Mouse (Mus musculus): ENCODE results near the gene Pyy. TPM values are rescaled to one million over a fixed set of nuclear protein-coding genes. Genes with fewer than 3 reads are reported as not detected.
A peak's percentile ranks its signal among the peaks of the same experiment; 100 is the strongest.

Gene Pyy
- total and polyA plus RNA-seq, 3 experiments = not detected

- peaks cover 85% of the 10 kb centered on the region for H3K27me3 ChIP-seq (replicated peaks)
- dilution Hi-C loops (cut with MboI; ENCODE audit: extremely low pct_ligation_motif_present, extremely low pct_unique_long_range_greater_than_20kb, low sequenced_read_pairs) = no loop called here
- peak within 1 kb of the TSS; percentile 30 for H3K9ac ChIP-seq (ENCODE audit: insufficient read depth, low read depth)
- H3K27ac ChIP-seq (ENCODE audit: insufficient read depth, low read depth) = no peak within 1 kb of the TSS
- H3K36me3 ChIP-seq (replicated peaks in 1 of 2; ENCODE audit: control insufficient read depth in 1 of 2, insufficient read depth in 1 of 2, low read length in 1 of 2) = no peaks in the 10 kb centered on the region
- peak within 1 kb of the TSS; percentile 98 for H3K4me2 ChIP-seq (ENCODE audit: insufficient read depth, low read depth, poor library complexity, severe bottlenecking)
- H3K79me2 ChIP-seq (replicated peaks; ENCODE audit: control insufficient read depth, extremely low read depth, insufficient read depth, poor library complexity, severe bottlenecking) = no peaks in the 10 kb centered on the region
- peak within 1 kb of the TSS; percentile 36 to 69 (median 63) for H3K4me3 ChIP-seq (replicated peaks in 1 of 3; ENCODE audit: low read depth in 2 of 3, low read length in 2 of 3, poor library complexity in 1 of 3)
- TF ChIP-seq RCOR1 (conservative IDR thresholded peaks at IDR 0.05; ENCODE audit: low read depth, low read length) (0 out of 2 replicates have a peak, but pooled peaks have one; percentile 56), UBTF (IDR thresholded peaks at IDR 0.05; ENCODE audit: low read depth, low read length) (no peak), NELFE (IDR thresholded peaks at IDR 0.05; ENCODE audit: low read depth, low read length) (0 out of 2 replicates have a peak, but pooled peaks have one; percentile 23), PAX5 (IDR thresholded peaks at IDR 0.05; ENCODE audit: low read length) (no peak), NRF1 (IDR thresholded peaks at IDR 0.05; ENCODE audit: low read depth, low read length) (peak; percentile 19; the same call in 1 of the 2 replicates), CHD1 (IDR thresholded peaks at IDR 0.05; ENCODE audit: low read depth, low read length) (peak; percentile 65; the same call in 1 of the 2 replicates), ELF1 (IDR thresholded peaks at IDR 0.05; ENCODE audit: low read depth, low read length) (peak; percentile 73), RAD21 (IDR thresholded peaks at IDR 0.05; ENCODE audit: low read depth, low read length) (no peak), MEF2A (IDR thresholded peaks at IDR 0.05; ENCODE audit: borderline replicate concordance, low read depth, low read length) (no peak), POLR2AphosphoS2 (IDR thresholded peaks at IDR 0.05; ENCODE audit: low read depth, low read length) (no peak), USF1 (IDR thresholded peaks at IDR 0.05; ENCODE audit: low read depth, low read length) (no peak), CTCF (conservative IDR thresholded peaks at IDR 0.05 in 1 of 2, IDR thresholded peaks at IDR 0.05 in 1 of 2; ENCODE audit: low read depth in 2 of 2, low read length in 2 of 2) (no peak), ZMIZ1 (IDR thresholded peaks at IDR 0.05; ENCODE audit: low read depth, low read length) (no peak), SMC3 (IDR thresholded peaks at IDR 0.05; ENCODE audit: low read depth, low read length) (no peak), MAZ (IDR thresholded peaks at IDR 0.05; ENCODE audit: low read depth, low read length) (0 out of 2 replicates have a peak, but pooled peaks have one; percentile 58), TBP (conservative IDR thresholded peaks at IDR 0.05; ENCODE audit: low read depth, low read length) (0 out of 2 replicates have a peak, but pooled peaks have one; percentile 14), CHD2 (IDR thresholded peaks at IDR 0.05; ENCODE audit: low read length) (no peak), SIN3A (IDR thresholded peaks at IDR 0.05; ENCODE audit: low read length) (peak; percentile 91), IRF4 (IDR thresholded peaks at IDR 0.05; ENCODE audit: low read depth, low read length) (no peak; the same call in 1 of the 2 replicates), GABPA (IDR thresholded peaks at IDR 0.05; ENCODE audit: insufficient replicate concordance, low read depth, low read length) (no peak), ZNF384 (IDR thresholded peaks at IDR 0.05; ENCODE audit: low read depth, low read length) (no peak), USF2 (conservative IDR thresholded peaks at IDR 0.05; ENCODE audit: low read depth, low read length) (no peak), POLR2A (IDR thresholded peaks at IDR 0.05; ENCODE audit: low read depth, low read length) (peak; percentile 47), HCFC1 (IDR thresholded peaks at IDR 0.05; ENCODE audit: low read depth, low read length) (no peak; the same call in none of the 2 replicates), TCF12 (IDR thresholded peaks at IDR 0.05; ENCODE audit: low read depth, low read length) (0 out of 2 replicates have a peak, but pooled peaks have one; percentile 17), MAX (IDR thresholded peaks at IDR 0.05; ENCODE audit: low read length) (no peak), JUND (conservative IDR thresholded peaks at IDR 0.05; ENCODE audit: low read depth, low read length) (no peak), MXI1 (IDR thresholded peaks at IDR 0.05; ENCODE audit: low read depth, low read length) (0 out of 2 replicates have a peak, but pooled peaks have one; percentile 19), ETS1 (conservative IDR thresholded peaks at IDR 0.05; ENCODE audit: low read depth, low read length) (peak; percentile 34; the same call in 1 of the 2 replicates)
- DNase-seq (ENCODE audit: extremely low read depth) = peak; percentile 67
- peaks cover 3 to 31% of the 10 kb centered on the region in 2 experiments; a peak in 3 of 4 replicates for H3K4me1 ChIP-seq (ENCODE audit: control insufficient read depth in 1 of 2, insufficient read depth in 2 of 2)
- in situ Hi-C loops (cut with MboI; ENCODE audit: low pct_ligation_motif_present, low pct_unique_long_range_greater_than_20kb, low sequenced_read_pairs) = no loop called here
- peaks cover 13% of the 10 kb centered on the region for H3K9me3 ChIP-seq (replicated peaks; ENCODE audit: low read length)
These were observed 19.4 kb downstream of the Pyy start, which contains the start of gene Mpp2 for GRCm38 (mm10) chr11:102087931-102088898. Gene Mpp2 (minus strand): TSS chr11:102088515.
